Comparison of ENCODE assay signal across 8 mouse cellular contexts in the genomic region with DNA sequence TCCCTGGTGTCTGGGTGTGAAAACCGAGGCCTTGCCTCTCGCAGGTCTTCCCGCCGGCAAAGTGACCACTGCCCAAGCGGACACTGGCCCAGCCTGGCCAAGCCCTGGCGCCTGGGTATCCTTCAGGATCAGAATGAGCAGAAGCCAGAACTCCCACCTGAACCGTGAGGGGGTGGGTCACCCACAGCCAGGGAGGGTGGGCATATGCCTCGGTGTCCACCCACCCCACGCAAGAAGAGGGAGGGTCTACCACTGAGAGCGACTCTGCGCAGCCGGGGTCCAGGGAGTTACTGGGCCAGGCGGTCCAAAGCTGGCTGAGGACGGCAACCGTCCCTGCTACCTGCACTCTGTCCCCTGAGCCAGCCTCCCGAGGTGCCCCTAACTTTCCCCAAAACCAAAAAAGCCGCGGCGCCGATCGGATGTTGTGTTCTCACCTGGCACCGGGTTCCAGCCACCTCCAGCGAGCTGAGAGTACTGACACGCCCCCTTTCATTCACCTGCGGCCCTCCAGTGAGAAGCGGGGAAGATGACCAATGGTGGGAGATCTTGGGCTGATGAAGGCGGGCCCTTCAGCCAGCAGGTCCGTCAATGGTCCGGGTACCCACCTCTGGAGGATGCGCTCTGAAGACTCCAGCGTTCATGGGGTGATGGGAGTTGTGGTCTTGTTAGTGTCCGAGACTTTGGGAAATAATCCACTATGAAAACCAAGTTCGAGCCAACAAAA. TPM values are rescaled to one million over a fixed set of nuclear protein-coding genes. Genes with fewer than 3 reads are reported as not detected.
DNase-seq lines count a peak whose midpoint lies in the region; ATAC-seq and TF ChIP-seq lines count a peak whose summit lies in the region.

A gene (minus strand): TSS at position 514 of the 724 bp plus-strand sequence.

- TF ChIP-seq CTCF in testis, adult 2 months (IDR thresholded peaks at IDR 0.05; ENCODE audit: control insufficient read depth, insufficient read depth, insufficient replicate concordance, low read depth, low read length): no peak

- 0 out of 2 replicates have a peak, but pooled peaks cover 4% of the 10 kb centered on the region for H3K4me1 ChIP-seq in kidney, embryonic 16.5 days (ENCODE audit: insufficient read depth, low read length)
- H3K4me1 ChIP-seq in limb, embryonic 13.5 days: peaks cover 10% of the 10 kb centered on the region
- H3K4me1 ChIP-seq in midbrain, embryonic 16.5 days (ENCODE audit: control insufficient read depth, insufficient read depth, low read length): peaks cover 8% of the 10 kb centered on the region
- peaks cover 7% of the 10 kb centered on the region for H3K4me1 ChIP-seq in testis, adult 2 months (ENCODE audit: control insufficient read depth, insufficient read depth, low read length)

- H3K4me3 ChIP-seq in kidney, embryonic 16.5 days (ENCODE audit: low read length): peak within 1 kb of the TSS; percentile 61
- H3K4me3 ChIP-seq in limb, embryonic 13.5 days: peak within 1 kb of the TSS; percentile 48
- H3K4me3 ChIP-seq in midbrain, embryonic 16.5 days (ENCODE audit: low read depth, low read length): peak within 1 kb of the TSS; percentile 71
- peak within 1 kb of the TSS; percentile 63 for H3K4me3 ChIP-seq in testis, adult 2 months (ENCODE audit: control insufficient read depth, low read depth, low read length)

- H3K27me3 ChIP-seq in kidney, embryonic 16.5 days (ENCODE audit: insufficient read depth, low read length): peaks cover 30% of the 10 kb centered on the region
- H3K27me3 ChIP-seq in limb, embryonic 13.5 days: peaks cover 46% of the 10 kb centered on the region
- H3K27me3 ChIP-seq in midbrain, embryonic 16.5 days (ENCODE audit: control insufficient read depth, insufficient read depth, low read depth, low read length): peaks cover 9% of the 10 kb centered on the region
- H3K27me3 ChIP-seq in testis, adult 2 months (ENCODE audit: control insufficient read depth, insufficient read depth, low read length): no peaks in the 10 kb centered on the region

- peak; percentile 100 for ATAC-seq in frontal cortex, adult (ENCODE audit: low TSS enrichment)
- ATAC-seq in kidney, embryonic 16.5 days (ENCODE audit: low FRiP score, low TSS enrichment): peak; percentile 97
- ATAC-seq in limb, embryonic 13.5 days (ENCODE audit: low FRiP score, low read depth): peak; percentile 90
- peak; percentile 100 for ATAC-seq in midbrain, embryonic 16.5 days

- H3K4me2 ChIP-seq in kidney, embryonic 16.5 days (replicated peaks; ENCODE audit: low read depth, low read length): peak within 1 kb of the TSS; percentile 72
- peak within 1 kb of the TSS; percentile 71 for H3K4me2 ChIP-seq in limb, embryonic 13.5 days (replicated peaks)
- peak within 1 kb of the TSS; percentile 60 for H3K4me2 ChIP-seq in midbrain, embryonic 16.5 days (ENCODE audit: low read length)

- TF ChIP-seq POLR2A in testis, adult 2 months (IDR thresholded peaks at IDR 0.05; ENCODE audit: control insufficient read depth, low read depth, low read length): no peak

- H3K27ac ChIP-seq in kidney, embryonic 16.5 days (ENCODE audit: low read length): no peak within 1 kb of the TSS
- H3K27ac ChIP-seq in limb, embryonic 13.5 days: no peak within 1 kb of the TSS
- H3K27ac ChIP-seq in midbrain, embryonic 16.5 days (ENCODE audit: low read length): 0 out of 2 replicates have a peak within 1 kb of the TSS, but pooled peaks have one; percentile 47
- H3K27ac ChIP-seq in testis, adult 2 months (ENCODE audit: control insufficient read depth, insufficient read depth, low read depth, low read length): no peak within 1 kb of the TSS

- no peaks in the 10 kb centered on the region for H3K9me3 ChIP-seq in kidney, embryonic 16.5 days (ENCODE audit: low read length)
- H3K9me3 ChIP-seq in limb, embryonic 13.5 days: no peaks in the 10 kb centered on the region
- no peaks in the 10 kb centered on the region for H3K9me3 ChIP-seq in midbrain, embryonic 16.5 days (replicated peaks; ENCODE audit: control insufficient read depth, low read length, poor library complexity, severe bottlenecking)

- peak; percentile 81 for DNase-seq in Muller cell, postnatal 12 days (ENCODE audit: inconsistent ontology term)
- DNase-seq in cerebellum, adult 9-11 months: peak; percentile 85
- DNase-seq in spleen, postnatal 14 days (ENCODE audit: low spot score in 2 of 2): no peak

- WGBS in kidney, embryonic 16.5 days: 1% methylated on average over 33 of the region's 33 CpGs
- WGBS in limb, embryonic 13.5 days: under 1% methylated on average over 32 of the region's 33 CpGs
- WGBS in midbrain, embryonic 16.5 days: under 1% methylated on average over 31 of the region's 33 CpGs

- H3K9ac ChIP-seq in kidney, embryonic 16.5 days (replicated peaks; ENCODE audit: low read length): peak within 1 kb of the TSS; percentile 67
- peak within 1 kb of the TSS; percentile 63 for H3K9ac ChIP-seq in limb, embryonic 13.5 days
- peak within 1 kb of the TSS; percentile 78 for H3K9ac ChIP-seq in midbrain, embryonic 16.5 days (ENCODE audit: low read depth, low read length)

- H3K36me3 ChIP-seq in kidney, embryonic 16.5 days (ENCODE audit: insufficient read depth, low read length): no peaks in the 10 kb centered on the region
- H3K36me3 ChIP-seq in limb, embryonic 13.5 days: no peaks in the 10 kb centered on the region
- no peaks in the 10 kb centered on the region for H3K36me3 ChIP-seq in midbrain, embryonic 16.5 days (ENCODE audit: control insufficient read depth, insufficient read depth, low read length)
- H3K36me3 ChIP-seq in testis, adult 2 months (ENCODE audit: control insufficient read depth, insufficient read depth, low read length): no peaks in the 10 kb centered on the region

RNA-seq across cellular contexts. Expression of the gene that starts here (rescaled TPM):
- 5.7 and 5.8 TPM in 2 replicates for polyA plus RNA-seq in kidney, embryonic 16.5 days (2015; fragmentation: Nextera tagmentation; extraction: Ambion mirVana)
- 1.9 TPM in 2 replicates for polyA plus RNA-seq in limb, embryonic 13.5 days (2015; fragmentation: Nextera tagmentation; extraction: Ambion mirVana)
- 19.1 and 19.6 TPM in 2 replicates for polyA plus RNA-seq in midbrain, embryonic 16.5 days (2015; fragmentation: Nextera tagmentation; extraction: Ambion mirVana)
- polyA plus RNA-seq in testis, adult 2 months (2012; rRNA removed): 1.0 and 1.3 TPM in 2 replicates

Comparison
In these comparisons a context has a peak if more than half of its experiments do, and no peak if none do; other contexts are left out.
1. DNase-seq: peak in Muller cell, postnatal 12 days (single experiment) and cerebellum, adult 9-11 months (single experiment); none in spleen, postnatal 14 days (0 of 2).
2. Peak in every context shown above with its lines, with median percentiles within 50 percentile points of each other: ATAC-seq, H3K4me2 ChIP-seq, H3K4me3 ChIP-seq and H3K9ac ChIP-seq.